12 mouse cellular contexts compared by ENCODE assay signal in the genomic region with DNA sequence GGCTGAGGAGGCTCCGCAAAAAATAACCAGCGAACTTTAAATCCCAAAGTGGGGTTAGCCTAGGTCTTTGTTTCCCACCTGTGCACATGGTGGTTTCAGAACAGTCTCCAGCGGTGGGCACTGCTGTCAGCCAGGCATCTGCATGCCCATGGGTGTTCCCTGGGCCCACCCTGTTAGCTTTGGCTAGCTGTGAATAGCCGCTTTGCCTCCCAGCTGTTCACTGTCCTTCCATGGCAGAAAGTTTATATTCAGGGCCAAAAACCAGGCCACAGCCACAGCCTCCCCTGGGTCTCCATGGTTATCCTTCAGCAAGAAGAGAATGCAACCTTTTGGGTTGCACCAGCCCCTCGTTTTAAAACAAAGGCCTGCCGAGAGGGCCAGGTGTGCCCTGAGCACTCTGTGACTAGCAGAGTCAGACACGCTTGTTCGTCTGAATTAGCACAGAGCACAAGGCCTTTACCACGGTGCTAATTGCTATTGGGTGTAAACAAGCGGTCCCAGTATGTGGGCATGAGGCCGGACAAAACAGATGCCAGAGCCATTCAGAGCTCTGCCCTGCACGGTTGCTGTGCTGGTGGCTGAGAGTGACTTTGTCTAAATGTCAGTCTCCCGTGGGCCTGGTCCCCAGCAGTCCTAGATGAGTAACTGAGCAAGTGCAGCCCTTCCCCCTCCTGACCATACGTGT.
DNase-seq lines count a peak whose midpoint lies in the region; ATAC-seq lines count a peak whose summit lies in the region.
"Had no signal": no experiment of that assay in that cellular context is flagged by ENCODE, and none has a peak within 500 bp of the region (broad histone marks: within the 10 kb centered on the region; RNA-seq: fewer than 3 reads in every experiment).

No protein-coding gene starts in this region.

- WGBS in embryonic facial prominence, embryonic 11.5 days: 36% methylated on average over 14 of the region's 14 CpGs
- WGBS in hindbrain, embryonic 12.5 days: 17% methylated on average over 14 of the region's 14 CpGs
- 18% methylated on average over 14 of the region's 14 CpGs for WGBS in midbrain, embryonic 13.5 days

- H3K36me3 ChIP-seq in embryonic facial prominence, embryonic 11.5 days (replicated peaks; ENCODE audit: control insufficient read depth, insufficient read depth, low read depth, low read length): no peaks in the 10 kb centered on the region
- H3K36me3 ChIP-seq in hindbrain, embryonic 12.5 days: no peaks in the 10 kb centered on the region
- no peaks in the 10 kb centered on the region for H3K36me3 ChIP-seq in midbrain, embryonic 13.5 days
- H3K36me3 ChIP-seq: embryonic facial prominence, embryonic 13.5 days; liver, embryonic 13.5 days had no signal

- H3K4me1 ChIP-seq in embryonic facial prominence, embryonic 11.5 days (ENCODE audit: control insufficient read depth, insufficient read depth, low read length): 0 out of 2 replicates have a peak, but pooled peaks cover 2% of the 10 kb centered on the region
- H3K4me1 ChIP-seq in hindbrain, embryonic 12.5 days: peaks cover 9% of the 10 kb centered on the region
- H3K4me1 ChIP-seq in midbrain, embryonic 13.5 days (replicated peaks): peaks cover 14% of the 10 kb centered on the region
- H3K4me1 ChIP-seq: liver, embryonic 13.5 days had no signal

- intact Hi-C loops in left cerebral cortex, postnatal 36 days (cut with DNase I): no loop called here

- H3K27ac ChIP-seq in embryonic facial prominence, embryonic 11.5 days (replicated peaks; ENCODE audit: low read depth, low read length): no peak overlapping the region
- H3K27ac ChIP-seq in hindbrain, embryonic 12.5 days: peak overlapping the region; percentile 9
- no peak overlapping the region for H3K27ac ChIP-seq in midbrain, embryonic 13.5 days
- H3K27ac ChIP-seq: embryonic facial prominence, embryonic 13.5 days; liver, embryonic 13.5 days had no signal

- peak overlapping the region; percentile 7; the same call in 1 of the 2 replicates for H3K9ac ChIP-seq in embryonic facial prominence, embryonic 11.5 days (replicated peaks; ENCODE audit: low read length)
- H3K9ac ChIP-seq in hindbrain, embryonic 12.5 days: no peak overlapping the region
- no peak overlapping the region for H3K9ac ChIP-seq in midbrain, embryonic 13.5 days (replicated peaks)
- H3K9ac ChIP-seq: embryonic facial prominence, embryonic 13.5 days; liver, embryonic 13.5 days had no signal

- DNase-seq in brain, adult 2 months (ENCODE audit: low read depth, low spot score): peak; percentile 4
- peak; percentile 29 for DNase-seq in embryonic facial prominence, embryonic 11.5 days (ENCODE audit: low spot score)
- no peak for DNase-seq in adrenal gland, postnatal 36 days
- DNase-seq in heart, adult 9 months (ENCODE audit: low spot score in 2 of 2): no peak
- DNase-seq in urinary bladder, postnatal 25 days (ENCODE audit: low spot score): no peak
- no peak for DNase-seq in left cerebral cortex, postnatal 36 days (ENCODE audit: low spot score in 2 of 2)
- DNase-seq: heart, adult 18-20 months; kidney, postnatal 14 days; liver, embryonic 13.5 days had no signal

- ATAC-seq in embryonic facial prominence, embryonic 11.5 days (replicated peaks; ENCODE audit: insufficient number of reproducible peaks, low FRiP score, low TSS enrichment, low read depth): peak; percentile 70; the same call in 1 of the 2 replicates
- peak; percentile 97 for ATAC-seq in hindbrain, embryonic 12.5 days (ENCODE audit: low FRiP score)
- peak; percentile 96 for ATAC-seq in midbrain, embryonic 13.5 days

- no peaks in the 10 kb centered on the region for H3K9me3 ChIP-seq in embryonic facial prominence, embryonic 11.5 days (replicated peaks; ENCODE audit: control insufficient read depth, low read length)
- no peaks in the 10 kb centered on the region for H3K9me3 ChIP-seq in hindbrain, embryonic 12.5 days (replicated peaks)
- H3K9me3 ChIP-seq in midbrain, embryonic 13.5 days: no peaks in the 10 kb centered on the region
- H3K9me3 ChIP-seq: embryonic facial prominence, embryonic 13.5 days; liver, embryonic 13.5 days had no signal

- H3K4me3 ChIP-seq in embryonic facial prominence, embryonic 11.5 days (ENCODE audit: low read depth, low read length): no peak overlapping the region
- H3K4me3 ChIP-seq in hindbrain, embryonic 12.5 days: no peak overlapping the region
- H3K4me3 ChIP-seq in midbrain, embryonic 13.5 days (replicated peaks): no peak overlapping the region
- H3K4me3 ChIP-seq: embryonic facial prominence, embryonic 13.5 days; liver, embryonic 13.5 days had no signal

- no peaks in the 10 kb centered on the region for H3K27me3 ChIP-seq in embryonic facial prominence, embryonic 11.5 days (ENCODE audit: control insufficient read depth, insufficient read depth, low read length)
- peaks cover 69% of the 10 kb centered on the region for H3K27me3 ChIP-seq in hindbrain, embryonic 12.5 days
- H3K27me3 ChIP-seq in midbrain, embryonic 13.5 days: peaks cover 46% of the 10 kb centered on the region
- H3K27me3 ChIP-seq: embryonic facial prominence, embryonic 13.5 days; liver, embryonic 13.5 days had no signal

- no peak overlapping the region for H3K4me2 ChIP-seq in embryonic facial prominence, embryonic 11.5 days (ENCODE audit: low read depth, low read length)
- H3K4me2 ChIP-seq in hindbrain, embryonic 12.5 days (replicated peaks): no peak overlapping the region
- no peak overlapping the region for H3K4me2 ChIP-seq in midbrain, embryonic 13.5 days (replicated peaks)
- H3K4me2 ChIP-seq: embryonic facial prominence, embryonic 13.5 days; liver, embryonic 13.5 days had no signal

Comparison
In these comparisons a context has a peak if more than half of its experiments do, and no peak if none do; other contexts are left out.
1. DNase-seq: peak in brain, adult 2 months (single experiment) and embryonic facial prominence, embryonic 11.5 days (single experiment); none in adrenal gland, postnatal 36 days (0 of 2), heart, adult 9 months (0 of 2), urinary bladder, postnatal 25 days (single experiment) and left cerebral cortex, postnatal 36 days (0 of 2).
2. Peak in every context shown above with its lines, with median percentiles within 50 percentile points of each other: ATAC-seq.